Mouse (Mus musculus): Measurements from ENCODE around the gene Krtap4-16.
"Not testable (repeated sequence)": the region's sequence is repeated elsewhere in the genome, so short reads cannot be mapped to it uniquely, and the experiment has no call there.

Krtap4-16 gene

DNA sequence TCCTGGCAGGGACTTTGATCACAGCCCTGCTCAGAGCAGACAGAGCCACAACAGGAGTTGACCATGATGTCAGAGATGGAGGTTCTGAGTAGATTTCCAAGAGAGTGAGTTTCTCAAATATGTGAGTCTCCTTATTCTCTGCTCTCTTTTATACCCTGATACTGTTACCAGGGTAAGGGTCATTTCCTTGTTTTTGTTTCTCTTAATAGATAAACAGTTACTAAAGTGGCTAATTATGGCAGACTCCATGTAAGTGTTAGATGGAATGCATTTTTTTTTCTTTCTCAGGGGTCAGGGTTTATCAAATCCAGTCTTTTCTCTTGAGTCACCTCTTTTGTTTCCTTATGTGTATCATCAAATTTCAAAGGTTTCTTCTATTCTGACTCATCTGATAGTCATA is at the start of gene Krtap4-16:
Gene Krtap4-16 (minus strand): TSS at position 101 of the 400 bp plus-strand sequence.
- no peak for DNase-seq (ENCODE audit: low spot score)

DNA sequence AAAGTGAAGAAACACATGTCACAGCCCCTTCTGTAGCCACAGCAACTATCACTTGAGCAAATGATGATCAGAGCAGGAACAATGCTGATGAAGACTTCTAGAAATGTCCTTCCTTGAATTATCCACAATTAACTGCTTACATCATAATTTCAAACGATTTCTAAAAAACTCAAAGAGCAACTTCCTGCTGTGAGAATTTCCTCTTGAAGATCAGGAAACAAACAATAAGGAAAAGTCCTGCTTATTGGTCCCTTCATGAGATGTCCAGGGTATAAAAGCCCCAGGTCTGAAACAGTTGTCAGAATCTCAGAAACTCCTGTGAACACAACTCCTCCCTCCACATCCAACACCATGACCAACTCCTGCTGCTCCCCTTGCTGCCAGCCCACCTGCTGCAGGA is 27.5 kb upstream of the Krtap4-16 start, which contains the start of gene Gm11567:
Gene Gm11567 (plus strand): TSS at position 301 of the 400 bp plus-strand sequence.
- DNase-seq (ENCODE audit: low spot score) = not testable (repeated sequence)

DNA sequence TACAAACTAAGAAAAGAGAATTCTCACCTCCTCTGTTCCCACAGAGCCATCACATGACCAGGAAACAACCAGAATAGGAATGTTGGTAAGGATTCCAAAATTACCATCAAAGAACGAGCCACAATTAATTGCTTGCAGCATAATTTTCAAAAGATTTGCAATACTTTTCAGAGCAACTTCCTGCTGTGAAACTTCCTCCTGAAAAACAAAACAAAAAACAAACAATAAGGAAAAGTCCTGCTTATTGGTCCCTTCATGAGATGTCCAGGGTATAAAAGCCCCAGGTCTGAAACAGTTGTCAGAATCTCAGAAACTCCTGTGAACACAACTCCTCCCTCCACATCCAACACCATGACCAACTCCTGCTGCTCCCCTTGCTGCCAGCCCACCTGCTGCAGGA is 21.7 kb upstream of the Krtap4-16 start, which contains the start of gene Krtap9-1:
Gene Krtap9-1 (plus strand): TSS at position 301 of the 400 bp plus-strand sequence.
- not testable (repeated sequence) for DNase-seq (ENCODE audit: low spot score)

GRCm38 (mm10) chr11:99864176-99864575 is 12.8 kb upstream of the Krtap4-16 start, which contains the start of gene Gm11559:
Gene Gm11559 (plus strand): TSS chr11:99864476.
- not testable (repeated sequence) for DNase-seq (ENCODE audit: low spot score)

GRCm38 (mm10) chr11:99858761-99859160 is 7.4 kb upstream of the Krtap4-16 start:
- no peak for DNase-seq (ENCODE audit: low spot score)

DNA sequence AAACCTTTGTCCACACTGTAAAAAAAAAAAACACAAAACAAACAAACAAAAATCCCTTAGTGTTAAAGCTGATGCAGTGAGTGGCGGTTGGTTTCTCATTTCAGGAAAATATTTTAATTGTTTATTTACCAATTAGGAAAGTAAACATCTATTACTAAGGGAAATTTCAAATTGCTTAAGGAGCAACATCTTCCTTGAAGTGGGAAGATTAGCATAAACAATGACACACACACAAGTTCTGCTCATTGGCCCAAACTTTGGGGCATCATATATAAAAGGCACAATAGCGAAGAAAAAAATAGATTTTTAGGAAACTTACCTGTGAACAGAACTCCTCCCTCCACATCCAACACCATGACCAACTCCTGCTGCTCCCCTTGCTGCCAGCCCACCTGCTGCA is 6.2 kb upstream of the Krtap4-16 start, which contains the start of gene Gm11568:
Gene Gm11568 (plus strand): TSS at position 301 of the 400 bp plus-strand sequence.
- no peak for DNase-seq (ENCODE audit: low spot score)

- DNase-seq (ENCODE audit: low spot score) = peak; percentile 52
These were observed 2.7 kb upstream of the Krtap4-16 start for GRCm38 (mm10) chr11:99854121-99854520.

DNA sequence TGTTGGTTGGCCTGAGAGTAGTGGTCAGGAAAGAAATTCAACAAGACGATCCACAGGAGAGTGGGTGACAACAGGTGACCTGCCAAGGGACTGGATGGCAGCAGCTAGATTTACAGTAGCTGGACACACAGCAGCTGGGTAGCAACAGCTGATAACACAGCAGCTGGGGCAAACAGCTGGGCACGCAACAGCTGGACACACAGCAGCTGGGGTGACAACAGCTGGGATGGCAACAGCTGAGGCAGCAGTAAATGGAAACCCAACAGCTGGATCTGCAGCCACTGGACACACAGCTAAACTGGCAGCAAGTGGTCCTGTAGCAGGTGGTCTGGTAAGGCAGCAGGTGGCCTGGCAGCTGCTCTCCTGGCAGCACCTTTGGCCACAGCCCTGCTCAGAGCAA is 4.7 kb downstream of the Krtap4-16 start:
- DNase-seq (ENCODE audit: low spot score) = no peak

DNA sequence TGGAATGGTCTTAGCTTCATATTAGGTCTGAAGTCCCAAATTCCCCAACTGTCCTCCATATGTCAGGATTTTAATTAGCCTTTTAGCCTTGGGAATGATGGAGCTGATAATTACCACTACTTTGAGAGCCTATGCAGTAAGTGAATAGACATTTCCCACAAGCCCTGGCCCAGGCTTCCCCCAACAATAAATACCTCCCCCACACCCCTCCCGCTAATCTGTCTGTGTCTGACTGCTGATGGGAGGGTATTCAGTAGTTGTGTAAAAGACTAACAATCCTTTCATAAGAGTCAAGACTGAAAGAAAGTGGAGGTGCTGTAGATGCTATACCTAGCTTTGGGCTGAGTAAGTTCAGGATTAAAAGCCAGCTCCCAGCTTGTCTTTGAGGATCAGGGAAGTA is 9.2 kb downstream of the Krtap4-16 start:
- DNase-seq (ENCODE audit: low spot score) = no peak

- no peak for DNase-seq (ENCODE audit: low spot score)
These were observed 13.4 kb downstream of the Krtap4-16 start, which contains the start of gene 2300003K06Rik for GRCm38 (mm10) chr11:99837966-99838365. Gene 2300003K06Rik (minus strand): TSS chr11:99838066.

DNA sequence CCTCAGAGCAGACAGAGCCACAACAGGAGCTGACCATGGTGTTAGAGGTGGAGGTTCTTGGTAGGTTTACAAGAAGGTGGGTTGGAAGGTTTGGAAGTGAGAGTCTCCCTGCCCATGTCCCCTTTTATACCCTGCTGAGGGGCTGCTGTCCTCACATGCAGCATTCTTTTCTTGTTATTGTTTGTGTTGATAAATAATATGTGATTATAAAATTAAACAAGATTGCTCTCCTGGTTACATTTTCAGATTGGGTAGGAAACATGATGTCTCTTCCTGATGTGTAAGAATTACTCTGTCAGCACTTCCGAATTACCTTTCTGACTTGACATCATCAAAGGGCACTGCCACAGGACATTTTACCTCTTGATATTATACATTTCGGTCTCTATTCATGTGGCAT is 35.8 kb downstream of the Krtap4-16 start, which contains the start of gene Gm11564:
Gene Gm11564 (minus strand): TSS at position 101 of the 400 bp plus-strand sequence.
- not testable (repeated sequence) for DNase-seq (ENCODE audit: low spot score)

DNA sequence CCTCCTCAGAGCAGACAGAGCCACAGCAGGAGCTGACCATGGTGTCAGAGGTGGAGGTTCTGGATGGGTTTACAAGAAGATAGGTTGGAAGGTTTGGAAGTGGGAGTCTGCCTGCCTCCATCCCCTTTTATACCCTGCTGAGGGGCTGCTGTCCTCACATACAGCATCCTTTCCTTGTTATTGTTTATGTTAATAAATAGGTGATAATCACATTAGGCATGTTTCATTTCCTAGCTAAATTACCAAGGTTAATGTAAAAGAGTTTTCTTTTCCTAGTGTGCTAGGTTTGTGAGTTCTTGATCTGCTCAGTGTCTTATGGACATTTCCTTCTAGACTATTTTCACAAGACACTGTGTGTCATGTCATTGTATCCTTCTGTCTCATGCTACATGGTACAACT is 41.6 kb downstream of the Krtap4-16 start, which contains the start of gene Krtap4-13:
Gene Krtap4-13 (minus strand): TSS at position 101 of the 400 bp plus-strand sequence.
- DNase-seq (ENCODE audit: low spot score) = not testable (repeated sequence)

DNA sequence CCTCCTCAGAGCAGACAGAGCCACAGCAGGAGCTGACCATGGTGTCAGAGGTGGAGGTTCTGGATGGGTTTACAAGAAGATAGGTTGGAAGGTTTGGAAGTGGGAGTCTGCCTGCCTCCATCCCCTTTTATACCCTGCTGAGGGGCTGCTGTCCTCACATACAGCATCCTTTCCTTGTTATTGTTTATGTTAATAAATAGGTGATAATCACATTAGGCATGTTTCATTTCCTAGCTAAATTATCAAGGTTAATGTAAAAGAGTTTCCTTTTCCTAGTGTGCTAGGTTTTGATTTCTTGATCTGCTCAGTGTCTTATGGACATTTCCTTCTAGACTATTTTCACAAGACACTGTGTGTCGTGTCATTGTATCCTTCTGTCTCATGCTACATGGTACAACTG is 47.1 kb downstream of the Krtap4-16 start, which contains the start of gene Gm11554:
Gene Gm11554 (minus strand): TSS at position 101 of the 400 bp plus-strand sequence.
- not testable (repeated sequence) for DNase-seq (ENCODE audit: low spot score)
